Mouse (Mus musculus): ENCODE data around the gene Zbtb38. TPM values are rescaled to one million over a fixed set of nuclear protein-coding genes. Genes with fewer than 3 reads are reported as not detected.

Gene Zbtb38
- total RNA-seq, 2 experiments from 2014 or later: 17.4 to 21.1 TPM

- ATAC-seq (replicated peaks; ENCODE audit: low FRiP score, low TSS enrichment, poor library complexity, severe bottlenecking): no peak
These were observed 34.2 kb downstream of the Zbtb38 start for GRCm38 (mm10) chr9:96718402-96718798.

GRCm38 (mm10) chr9:96717698-96718401 lies 34.8 kb downstream of the Zbtb38 start:
- no peak for ATAC-seq (replicated peaks; ENCODE audit: low FRiP score, low TSS enrichment, poor library complexity, severe bottlenecking)

- no peak for ATAC-seq (replicated peaks; ENCODE audit: low FRiP score, low TSS enrichment, poor library complexity, severe bottlenecking)
These were observed 35.7 kb downstream of the Zbtb38 start for GRCm38 (mm10) chr9:96716735-96717444.

GRCm38 (mm10) chr9:96716136-96716535 lies 36.5 kb downstream of the Zbtb38 start:
- no peak for ATAC-seq (replicated peaks; ENCODE audit: low FRiP score, low TSS enrichment, poor library complexity, severe bottlenecking)

- no peak for ATAC-seq (replicated peaks; ENCODE audit: low FRiP score, low TSS enrichment, poor library complexity, severe bottlenecking)
These were observed 37.5 kb downstream of the Zbtb38 start for GRCm38 (mm10) chr9:96715171-96715570.

GRCm38 (mm10) chr9:96713472-96714390 lies 38.9 kb downstream of the Zbtb38 start:
- ATAC-seq (replicated peaks; ENCODE audit: low FRiP score, low TSS enrichment, poor library complexity, severe bottlenecking): no peak

- ATAC-seq (replicated peaks; ENCODE audit: low FRiP score, low TSS enrichment, poor library complexity, severe bottlenecking): peak; percentile 88
These were observed 39.7 kb downstream of the Zbtb38 start for GRCm38 (mm10) chr9:96712758-96713471.

- ATAC-seq (replicated peaks; ENCODE audit: low FRiP score, low TSS enrichment, poor library complexity, severe bottlenecking): no peak
These were observed 40.6 kb downstream of the Zbtb38 start for GRCm38 (mm10) chr9:96712045-96712444.

- ATAC-seq (replicated peaks; ENCODE audit: low FRiP score, low TSS enrichment, poor library complexity, severe bottlenecking): peak; percentile 64
These were observed 42.2 kb downstream of the Zbtb38 start for GRCm38 (mm10) chr9:96710241-96710946.

- ATAC-seq (replicated peaks; ENCODE audit: low FRiP score, low TSS enrichment, poor library complexity, severe bottlenecking): no peak
These were observed 43.7 kb downstream of the Zbtb38 start for GRCm38 (mm10) chr9:96708905-96709304.

- no peak for ATAC-seq (replicated peaks; ENCODE audit: low FRiP score, low TSS enrichment, poor library complexity, severe bottlenecking)
These were observed 44.7 kb downstream of the Zbtb38 start for GRCm38 (mm10) chr9:96707964-96708363.

- peak; percentile 81 for ATAC-seq (replicated peaks; ENCODE audit: low FRiP score, low TSS enrichment, poor library complexity, severe bottlenecking)
These were observed 46.9 kb downstream of the Zbtb38 start for GRCm38 (mm10) chr9:96705576-96706285.

- no peak for ATAC-seq (replicated peaks; ENCODE audit: low FRiP score, low TSS enrichment, poor library complexity, severe bottlenecking)
These were observed 47.7 kb downstream of the Zbtb38 start for GRCm38 (mm10) chr9:96704935-96705334.

GRCm38 (mm10) chr9:96701891-96702290 lies 50.7 kb downstream of the Zbtb38 start:
- ATAC-seq (replicated peaks; ENCODE audit: low FRiP score, low TSS enrichment, poor library complexity, severe bottlenecking): no peak

GRCm38 (mm10) chr9:96699276-96700035 lies 53.2 kb downstream of the Zbtb38 start:
- no peak for ATAC-seq (replicated peaks; ENCODE audit: low FRiP score, low TSS enrichment, poor library complexity, severe bottlenecking)

GRCm38 (mm10) chr9:96696788-96697492 lies 55.7 kb downstream of the Zbtb38 start:
- no peak for ATAC-seq (replicated peaks; ENCODE audit: low FRiP score, low TSS enrichment, poor library complexity, severe bottlenecking)

GRCm38 (mm10) chr9:96696141-96696561 lies 56.5 kb downstream of the Zbtb38 start:
- ATAC-seq (replicated peaks; ENCODE audit: low FRiP score, low TSS enrichment, poor library complexity, severe bottlenecking): no peak

Measured in megakaryocyte-erythroid progenitor cell, adult 5-6 weeks (primary cell).